Mouse (Mus musculus): ENCODE results near the gene Rab3il1. TPM values are rescaled to one million over a fixed set of nuclear protein-coding genes. Genes with fewer than 3 reads are reported as not detected.
A peak's percentile ranks its signal among the peaks of the same experiment; 100 is the strongest.

Rab3il1 gene
- polyA plus RNA-seq, 1 experiment from 2014 or later = 74.9 TPM

- Histone ChIP-seq H3K4me3 (ENCODE audit: low read depth, low read length) (no peak overlapping the region), H3K9ac (replicated peaks) (no peak overlapping the region), H3K4me2 (ENCODE audit: low read depth, low read length) (no peak overlapping the region), H3K27ac (ENCODE audit: low read depth) (0 out of 2 replicates have a peak overlapping the region, but pooled peaks have one; percentile 3), H3K9me3 (ENCODE audit: low read length) (no peaks in the 10 kb centered on the region), H3K27me3 (ENCODE audit: insufficient read depth, low read length) (no peaks in the 10 kb centered on the region), H3K4me1 (ENCODE audit: insufficient read depth) (peaks cover 12% of the 10 kb centered on the region), H3K36me3 (replicated peaks; ENCODE audit: insufficient read depth, low read length) (peaks cover 2% of the 10 kb centered on the region; the same call in 1 of the 2 replicates)
- 85% methylated on average over 6 of the region's 6 CpGs for WGBS (ENCODE audit: insufficient replicate concordance)
- ATAC-seq = no peak
- no peak for DNase-seq
- TF ChIP-seq CTCF (IDR thresholded peaks at IDR 0.05; ENCODE audit: low read depth) = no peak
- no peak for TF ChIP-seq EP300 (IDR thresholded peaks at IDR 0.05; ENCODE audit: low read depth)
These were observed 53.0 kb downstream of the Rab3il1 start for GRCm38 (mm10) chr19:10054361-10055075.

GRCm38 (mm10) chr19:10055261-10055660, 53.8 kb downstream of the Rab3il1 start:
- Histone ChIP-seq H3K4me1 (ENCODE audit: insufficient read depth) (peaks cover 17% of the 10 kb centered on the region), H3K9ac (replicated peaks) (no peak overlapping the region), H3K27ac (ENCODE audit: low read depth) (no peak overlapping the region), H3K4me3 (ENCODE audit: low read depth, low read length) (no peak overlapping the region), H3K4me2 (ENCODE audit: low read depth, low read length) (no peak overlapping the region), H3K9me3 (ENCODE audit: low read length) (no peaks in the 10 kb centered on the region), H3K36me3 (replicated peaks; ENCODE audit: insufficient read depth, low read length) (peaks cover 2% of the 10 kb centered on the region; the same call in 1 of the 2 replicates), H3K27me3 (ENCODE audit: insufficient read depth, low read length) (no peaks in the 10 kb centered on the region)
- no peak for ATAC-seq
- no peak for DNase-seq
- 70% methylated on average over 3 of the region's 3 CpGs for WGBS (ENCODE audit: insufficient replicate concordance)
- TF ChIP-seq CTCF (IDR thresholded peaks at IDR 0.05; ENCODE audit: low read depth) (no peak), EP300 (IDR thresholded peaks at IDR 0.05; ENCODE audit: low read depth) (no peak)

GRCm38 (mm10) chr19:10055783-10056660, 54.6 kb downstream of the Rab3il1 start:
- Histone ChIP-seq H3K4me2 (ENCODE audit: low read depth, low read length) (no peak overlapping the region), H3K27ac (ENCODE audit: low read depth) (no peak overlapping the region), H3K9me3 (ENCODE audit: low read length) (no peaks in the 10 kb centered on the region), H3K4me1 (ENCODE audit: insufficient read depth) (peaks cover 23% of the 10 kb centered on the region), H3K27me3 (ENCODE audit: insufficient read depth, low read length) (no peaks in the 10 kb centered on the region), H3K4me3 (ENCODE audit: low read depth, low read length) (no peak overlapping the region), H3K9ac (replicated peaks) (no peak overlapping the region), H3K36me3 (replicated peaks; ENCODE audit: insufficient read depth, low read length) (peaks cover 2% of the 10 kb centered on the region; the same call in 1 of the 2 replicates)
- 76% methylated on average over 22 of the region's 22 CpGs for WGBS (ENCODE audit: insufficient replicate concordance)
- DNase-seq (no peak), ATAC-seq (no peak)
- TF ChIP-seq EP300 (IDR thresholded peaks at IDR 0.05; ENCODE audit: low read depth) (no peak), CTCF (IDR thresholded peaks at IDR 0.05; ENCODE audit: low read depth) (no peak)

GRCm38 (mm10) chr19:10056686-10057085, 55.2 kb downstream of the Rab3il1 start:
- H3K9me3 ChIP-seq (ENCODE audit: low read length) = no peaks in the 10 kb centered on the region
- 71% methylated on average over 3 of the region's 3 CpGs for WGBS (ENCODE audit: insufficient replicate concordance)
- no peak overlapping the region for H3K9ac ChIP-seq (replicated peaks)
- no peaks in the 10 kb centered on the region for H3K27me3 ChIP-seq (ENCODE audit: insufficient read depth, low read length)
- H3K4me2 ChIP-seq (ENCODE audit: low read depth, low read length) = no peak overlapping the region
- H3K36me3 ChIP-seq (replicated peaks; ENCODE audit: insufficient read depth, low read length) = peaks cover 2% of the 10 kb centered on the region; the same call in 1 of the 2 replicates
- TF ChIP-seq EP300 (IDR thresholded peaks at IDR 0.05; ENCODE audit: low read depth) (no peak), CTCF (IDR thresholded peaks at IDR 0.05; ENCODE audit: low read depth) (no peak)
- DNase-seq (no peak), ATAC-seq (no peak)
- peaks cover 25% of the 10 kb centered on the region for H3K4me1 ChIP-seq (ENCODE audit: insufficient read depth)
- no peak overlapping the region for H3K4me3 ChIP-seq (ENCODE audit: low read depth, low read length)
- 0 out of 2 replicates have a peak overlapping the region, but pooled peaks have one; percentile 30 for H3K27ac ChIP-seq (ENCODE audit: low read depth)

- H3K4me2 ChIP-seq (ENCODE audit: low read depth, low read length) = peak overlapping the region; percentile 42
- ATAC-seq = peak; percentile 53; the same call in 1 of the 2 replicates
- no peaks in the 10 kb centered on the region for H3K27me3 ChIP-seq (ENCODE audit: insufficient read depth, low read length)
- H3K4me3 ChIP-seq (ENCODE audit: low read depth, low read length) = no peak overlapping the region
- 59% methylated on average over 11 of the region's 11 CpGs for WGBS (ENCODE audit: insufficient replicate concordance)
- H3K4me1 ChIP-seq (ENCODE audit: insufficient read depth) = peaks cover 29% of the 10 kb centered on the region
- H3K9me3 ChIP-seq (ENCODE audit: low read length) = no peaks in the 10 kb centered on the region
- peak overlapping the region; percentile 30; the same call in 1 of the 2 replicates for H3K27ac ChIP-seq (ENCODE audit: low read depth)
- TF ChIP-seq CTCF (IDR thresholded peaks at IDR 0.05; ENCODE audit: low read depth) (no peak), EP300 (IDR thresholded peaks at IDR 0.05; ENCODE audit: low read depth) (no peak)
- DNase-seq = peak; percentile 81
- no peak overlapping the region for H3K9ac ChIP-seq (replicated peaks)
- H3K36me3 ChIP-seq (replicated peaks; ENCODE audit: insufficient read depth, low read length) = peaks cover 5% of the 10 kb centered on the region; the same call in 1 of the 2 replicates
These were observed 56.2 kb downstream of the Rab3il1 start for GRCm38 (mm10) chr19:10057486-10058351.

Data from liver, postnatal 0 days (tissue).